Mouse (Mus musculus) lung, postnatal 25 days (tissue): ENCODE measurements around the gene C530025M09Rik.

Source experiments
- DNase-seq: peaks from one replicate; pipeline ENCODE4 v3.0.0; 2022; ENCODE audit warnings: low spot score

Gene C530025M09Rik

GRCm38 (mm10) chr2:149804599-149805140 lies 26.3 kb downstream of the C530025M09Rik start:
- DNase-seq = no peak

- no peak for DNase-seq
Measured at GRCm38 (mm10) chr2:149798613-149799012, 32.4 kb downstream of the C530025M09Rik start.
